Mouse (Mus musculus): ENCODE measurements around the gene Vmn1r13.

DNA sequence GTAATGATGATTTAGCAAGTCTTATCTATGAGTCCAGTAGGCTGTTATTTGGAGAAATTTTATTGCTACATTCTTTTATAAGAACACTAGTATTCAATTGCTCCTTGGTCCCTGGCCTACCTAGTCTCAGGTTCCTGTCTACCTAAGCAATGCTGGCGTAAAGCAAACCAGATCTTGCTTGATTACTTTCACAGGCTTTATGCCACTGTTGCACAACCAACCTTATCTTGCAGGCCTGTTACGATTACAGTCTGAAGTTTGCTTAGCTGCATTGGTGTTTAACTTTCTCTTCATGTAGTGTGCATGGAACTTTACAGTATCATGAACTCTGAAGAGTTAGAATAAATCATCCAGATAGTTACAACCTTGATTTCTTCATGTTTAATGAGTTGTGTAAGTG, 57.9 kb downstream of the Vmn1r13 start:
- no peak for TF ChIP-seq EP300 (IDR thresholded peaks at IDR 0.05; ENCODE audit: low read depth)
- TF ChIP-seq CTCF (IDR thresholded peaks at IDR 0.05; ENCODE audit: low read depth), result no peak

Measured in liver, postnatal 0 days (tissue).